Mouse (Mus musculus) liver, embryonic 14.5 days (tissue): ENCODE results near the gene Ccdc106.

ENCODE experiments used
- CTCF ChIP-seq: IDR thresholded peaks from 2 replicates; pipeline ENCODE4 v1.5.1; 2016; ENCODE audit warnings: antibody characterized with exemption, low read depth, control low read depth
- EP300 ChIP-seq: IDR thresholded peaks from 2 replicates; pipeline ENCODE4 v1.6.1; 2016; ENCODE audit warnings: antibody characterized with exemption, low read depth

DNA sequence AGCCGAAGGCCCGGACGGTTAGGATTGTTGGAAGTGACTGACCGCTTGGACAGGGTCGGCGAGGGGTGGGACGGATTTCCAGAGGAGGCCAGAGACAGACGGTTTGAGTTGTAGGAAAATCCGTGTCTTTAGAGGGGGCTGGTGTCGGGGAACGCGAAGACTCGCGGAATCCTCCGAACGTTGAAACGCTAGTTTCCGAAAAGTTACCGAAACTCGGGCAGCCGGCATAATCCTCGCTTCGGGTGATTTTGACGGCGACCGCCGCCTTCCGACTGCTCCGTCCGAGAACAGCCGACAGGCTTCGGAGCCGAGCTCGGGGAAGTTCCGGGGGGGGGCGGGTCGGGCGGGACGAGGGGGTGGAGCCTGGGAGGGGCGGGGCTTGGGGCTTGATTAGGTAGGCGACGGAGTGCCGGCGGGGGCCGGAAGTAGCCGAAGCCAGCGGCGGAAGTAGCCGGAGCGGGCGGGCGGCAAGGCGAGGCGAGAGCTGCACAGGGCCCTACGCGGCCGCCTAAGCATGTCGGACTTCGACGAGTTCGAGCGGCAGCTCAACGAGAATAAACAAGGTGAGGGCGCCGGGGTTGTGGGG lies 41.5 kb downstream of the Ccdc106 start, which contains the start of gene U2af2:
- TF ChIP-seq EP300 (no peak), CTCF (no peak)
